Mouse (Mus musculus) small intestine, adult 2 months (tissue): Measurements from ENCODE around the gene Mbnl1.

Experiments used
- CTCF ChIP-seq: fragments of 200-500 bp; IDR thresholded peaks from 2 replicates; pipeline ENCODE4 v1.5.1; 2012; ENCODE audit warnings: low read depth, mild to moderate bottlenecking, control low read depth, inconsistent platforms, low read length, moderate library complexity, mixed read lengths; ENCODE audit not compliant: insufficient replicate concordance, insufficient read length; ENCODE audit errors: extremely low read depth
- POLR2A ChIP-seq: fragments of 200-500 bp; IDR thresholded peaks from 2 replicates; pipeline ENCODE4 v1.6.1; 2012; ENCODE audit warnings: low read depth, mild to moderate bottlenecking, control low read depth, inconsistent platforms, low read length, moderate library complexity

GRCm38 (mm10) chr3:60513746-60514145, 41.1 kb downstream of the Mbnl1 start:
- no peak for TF ChIP-seq CTCF
- no peak for TF ChIP-seq POLR2A
